Mouse (Mus musculus) hindbrain, embryonic 16.5 days (tissue): ENCODE data around the gene Gpr6. TPM values are rescaled to one million over a fixed set of nuclear protein-coding genes. Genes with fewer than 3 reads are reported as not detected.

Experiments used
- ATAC-seq: fragments of 200-750 bp; cut with Nextera tagmentation; 2 replicates; pipeline ENCODE4 v1.8.0; 2017; ENCODE audit warnings: moderate TSS enrichment, moderate library complexity
- H3K27ac ChIP-seq: fragments of 300-500 bp; sonication (generic); 2 replicates; pipeline ENCODE4 v1.5.1; 2014; ENCODE audit warnings: low read depth, mild to moderate bottlenecking, control low read depth, low read length, moderate library complexity
- H3K27me3 ChIP-seq: fragments of 300-500 bp; sonication (generic); replicated peaks from 2 replicates; pipeline ENCODE4 v1.6.1; 2014; ENCODE audit warnings: low read length; ENCODE audit not compliant: control insufficient read depth, insufficient read depth
- H3K36me3 ChIP-seq: fragments of 300-500 bp; sonication (generic); 2 replicates; pipeline ENCODE4 v1.6.1; 2014; ENCODE audit warnings: mild to moderate bottlenecking, low read length, moderate library complexity, mixed read lengths; ENCODE audit not compliant: control insufficient read depth, insufficient read depth
- H3K4me1 ChIP-seq: fragments of 300-500 bp; sonication (generic); 2 replicates; pipeline ENCODE4 v1.6.1; 2014; ENCODE audit warnings: low read depth, low read length; ENCODE audit not compliant: control insufficient read depth, insufficient read depth
- H3K4me2 ChIP-seq: fragments of 300-500 bp; sonication (generic); 2 replicates; pipeline ENCODE4 v1.6.1; 2014; ENCODE audit warnings: mild to moderate bottlenecking, low read length, control low read depth, moderate library complexity
- H3K4me3 ChIP-seq: fragments of 300-500 bp; sonication (generic); 2 replicates; pipeline ENCODE4 v1.5.1; 2014; ENCODE audit warnings: mild to moderate bottlenecking, low read length, control low read depth, moderate library complexity
- H3K9ac ChIP-seq: fragments of 300-500 bp; sonication (generic); 2 replicates; pipeline ENCODE4 v1.6.1; 2014; ENCODE audit warnings: low read depth, mild to moderate bottlenecking, control low read depth, low read length, moderate library complexity
- H3K9me3 ChIP-seq: fragments of 300-500 bp; sonication (generic); 2 replicates; pipeline ENCODE4 v1.6.1; 2014; ENCODE audit warnings: mild to moderate bottlenecking, low read length, moderate library complexity; ENCODE audit not compliant: control insufficient read depth
- WGBS: fragments of 180-500 bp; shearing (Covaris S2); extraction: QIAGEN DNeasy Blood & Tissue Kit; methylation state at CpG from one replicate; pipeline ENCODE4 v1.1.7; 2014; 5-methylcytosine and 5-hydroxymethylcytosine counted together
- polyA plus RNA-seq: library from polyadenylated mRNA; unstranded; fragments of >200 nt; fragmentation: Nextera tagmentation; extraction: Ambion mirVana; gene quantifications from 2 replicates; pipeline ENCODE4 v1.2.1, GENCODE M21; 2015

Gpr6 gene
- 1.5 and 1.7 TPM in 2 replicates for polyA plus RNA-seq

- Histone ChIP-seq H3K9me3 (no peaks in the 10 kb centered on the region), H3K27ac (no peak within 1 kb of the TSS), H3K27me3 (peaks cover 9% of the 10 kb centered on the region), H3K4me3 (peak within 1 kb of the TSS; percentile 62), H3K9ac (peak within 1 kb of the TSS; percentile 71), H3K4me2 (peak within 1 kb of the TSS; percentile 96), H3K4me1 (peaks cover 17% of the 10 kb centered on the region), H3K36me3 (no peaks in the 10 kb centered on the region)
- 0% methylated on average over 23 of the region's 23 CpGs for WGBS
- ATAC-seq: peak; percentile 73
Observed at GRCm38 (mm10) chr10:41072116-41072515, at the start of gene Gpr6. Gene Gpr6 (minus strand): TSS chr10:41072285.

DNA sequence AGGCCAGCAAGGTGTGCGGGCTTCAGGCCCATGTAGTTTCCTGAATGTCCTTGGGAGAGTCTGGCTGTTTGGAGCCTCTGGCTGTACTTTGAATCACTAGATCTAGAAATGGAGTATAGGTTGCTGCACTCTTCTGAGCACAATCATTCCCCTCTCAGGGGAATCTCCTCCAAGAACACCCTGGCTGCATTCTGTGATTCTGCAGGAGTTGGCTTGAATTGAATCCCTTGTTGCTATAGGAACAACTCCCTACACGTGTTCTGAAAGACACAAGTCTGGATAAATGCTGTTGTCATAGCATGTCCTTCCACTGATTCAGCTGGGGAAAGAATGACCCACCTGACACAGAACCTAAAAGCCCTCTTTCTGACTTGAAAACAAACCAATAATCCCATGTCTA, 28.0 kb upstream of the Gpr6 start:
- no peaks in the 10 kb centered on the region for H3K27me3 ChIP-seq
- 59% methylated on average over 2 of the region's 2 CpGs for WGBS
- H3K4me1 ChIP-seq: peaks cover 4% of the 10 kb centered on the region; the same call in 1 of the 2 replicates
- no peaks in the 10 kb centered on the region for H3K36me3 ChIP-seq
- H3K4me2 ChIP-seq: no peak overlapping the region
- no peak overlapping the region for H3K9ac ChIP-seq
- peak; percentile 59 for ATAC-seq
- no peak overlapping the region for H3K27ac ChIP-seq
- no peaks in the 10 kb centered on the region for H3K9me3 ChIP-seq
- H3K4me3 ChIP-seq: no peak overlapping the region

DNA sequence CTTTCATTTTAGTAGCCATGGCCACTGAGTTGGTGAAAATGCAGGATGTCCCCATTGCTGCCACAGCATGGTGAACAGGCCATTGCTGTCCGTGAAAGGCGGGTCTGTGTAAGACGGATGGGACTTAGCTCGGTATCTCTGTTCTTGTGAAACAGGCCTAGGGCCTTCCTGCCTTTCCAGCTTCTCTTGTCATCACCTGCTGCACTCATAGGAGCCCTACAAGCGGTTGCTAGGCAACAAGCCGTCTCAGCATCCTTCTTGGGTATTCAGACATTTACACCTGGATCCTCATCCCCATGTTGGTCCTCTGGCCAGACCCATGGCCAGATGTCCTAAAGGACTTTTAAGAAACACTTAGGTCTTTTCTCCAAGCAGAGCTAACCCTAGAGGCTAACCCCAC, 26.1 kb upstream of the Gpr6 start:
- Histone ChIP-seq H3K4me1 (peaks cover 4% of the 10 kb centered on the region; the same call in 1 of the 2 replicates), H3K36me3 (no peaks in the 10 kb centered on the region), H3K9me3 (no peaks in the 10 kb centered on the region), H3K9ac (no peak overlapping the region), H3K4me3 (no peak overlapping the region), H3K27ac (no peak overlapping the region), H3K27me3 (no peaks in the 10 kb centered on the region), H3K4me2 (no peak overlapping the region)
- peak; percentile 76 for ATAC-seq
- 72% methylated on average over 6 of the region's 6 CpGs for WGBS

- Histone ChIP-seq H3K4me2 (no peak overlapping the region), H3K36me3 (no peaks in the 10 kb centered on the region), H3K9me3 (no peaks in the 10 kb centered on the region), H3K4me1 (no peaks in the 10 kb centered on the region), H3K27me3 (no peaks in the 10 kb centered on the region), H3K9ac (no peak overlapping the region), H3K27ac (no peak overlapping the region), H3K4me3 (no peak overlapping the region)
- WGBS: 75% methylated on average over 7 of the region's 7 CpGs
- no peak for ATAC-seq
Observed at GRCm38 (mm10) chr10:41088852-41089251, 16.8 kb upstream of the Gpr6 start.

GRCm38 (mm10) chr10:41071696-41072095, 389 bp downstream of the Gpr6 start:
- peak; percentile 41 for ATAC-seq
- no peak overlapping the region for H3K27ac ChIP-seq
- 3% methylated on average over 11 of the region's 11 CpGs for WGBS
- H3K27me3 ChIP-seq: peaks cover 9% of the 10 kb centered on the region
- H3K4me1 ChIP-seq: peaks cover 17% of the 10 kb centered on the region
- peak overlapping the region; percentile 62 for H3K4me3 ChIP-seq
- peak overlapping the region; percentile 96 for H3K4me2 ChIP-seq
- peak overlapping the region; percentile 65 for H3K9ac ChIP-seq
- H3K36me3 ChIP-seq: no peaks in the 10 kb centered on the region
- no peaks in the 10 kb centered on the region for H3K9me3 ChIP-seq

- Histone ChIP-seq H3K36me3 (no peaks in the 10 kb centered on the region), H3K4me2 (peak overlapping the region; percentile 96), H3K9me3 (no peaks in the 10 kb centered on the region), H3K4me1 (peaks cover 17% of the 10 kb centered on the region), H3K27me3 (peaks cover 9% of the 10 kb centered on the region), H3K4me3 (peak overlapping the region; percentile 62), H3K9ac (peak overlapping the region; percentile 71), H3K27ac (no peak overlapping the region)
- WGBS: 1% methylated on average over 64 of the region's 68 CpGs
- peak; percentile 68 for ATAC-seq
Observed at GRCm38 (mm10) chr10:41070693-41071651, 1.1 kb downstream of the Gpr6 start.

DNA sequence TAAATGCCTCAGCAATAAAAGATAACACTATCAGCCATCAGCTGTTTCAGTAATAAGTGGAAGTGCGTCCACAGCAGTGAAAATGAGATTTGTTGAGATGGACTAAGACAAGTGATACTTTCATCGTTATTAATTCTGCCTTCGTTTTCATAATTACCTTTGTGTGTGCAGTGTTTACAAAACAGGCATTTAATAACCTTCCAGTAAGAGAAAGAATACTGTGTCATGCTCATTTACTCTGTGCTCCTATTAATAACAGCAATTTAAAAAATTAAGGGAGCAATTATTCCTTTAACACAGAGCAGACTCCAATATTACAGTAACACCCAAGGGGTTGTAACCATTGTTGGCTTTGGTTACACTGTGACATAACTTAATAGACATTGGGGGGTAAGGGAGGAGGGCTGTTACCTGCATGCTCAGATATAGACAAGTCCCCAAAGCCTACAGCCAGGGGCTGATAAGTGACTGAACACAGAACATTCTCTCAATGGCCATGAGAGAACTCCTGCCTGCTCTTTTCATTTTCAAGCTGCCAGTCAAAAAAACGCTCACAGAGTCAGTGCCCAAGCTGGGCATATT, 11.7 kb downstream of the Gpr6 start:
- H3K27me3 ChIP-seq: no peaks in the 10 kb centered on the region
- no peak overlapping the region for H3K27ac ChIP-seq
- peak; percentile 52 for ATAC-seq
- no peak overlapping the region for H3K4me3 ChIP-seq
- H3K9me3 ChIP-seq: no peaks in the 10 kb centered on the region
- 60% methylated on average over 4 of the region's 4 CpGs for WGBS
- H3K36me3 ChIP-seq: no peaks in the 10 kb centered on the region
- no peak overlapping the region for H3K4me2 ChIP-seq
- H3K4me1 ChIP-seq: no peaks in the 10 kb centered on the region
- no peak overlapping the region for H3K9ac ChIP-seq

DNA sequence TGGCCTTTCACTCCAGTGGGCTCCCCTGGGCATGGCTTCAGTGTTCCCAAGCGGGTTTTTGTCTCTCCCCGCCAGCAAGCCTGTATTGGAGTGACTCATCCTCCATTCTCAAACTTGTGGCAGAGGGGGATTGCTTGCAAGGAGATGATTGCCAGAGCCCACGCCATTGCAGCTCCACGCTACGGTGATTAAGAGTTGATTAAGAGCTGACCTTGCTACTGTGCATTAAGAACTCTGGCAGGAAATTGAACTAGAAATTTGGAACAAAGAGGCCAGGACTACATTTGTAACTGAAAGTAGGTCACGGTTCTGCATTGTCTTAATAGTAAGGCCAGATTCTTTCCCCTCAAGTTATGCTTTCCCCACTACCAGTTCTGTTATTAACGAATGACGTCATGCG, 16.5 kb downstream of the Gpr6 start:
- Histone ChIP-seq H3K9me3 (no peaks in the 10 kb centered on the region), H3K27me3 (no peaks in the 10 kb centered on the region), H3K27ac (no peak overlapping the region), H3K4me1 (no peaks in the 10 kb centered on the region), H3K9ac (no peak overlapping the region), H3K4me2 (no peak overlapping the region), H3K36me3 (no peaks in the 10 kb centered on the region), H3K4me3 (no peak overlapping the region)
- no peak for ATAC-seq
- 56% methylated on average over 9 of the region's 9 CpGs for WGBS

- Histone ChIP-seq H3K36me3 (no peaks in the 10 kb centered on the region), H3K27ac (no peak overlapping the region), H3K9me3 (no peaks in the 10 kb centered on the region), H3K4me1 (no peaks in the 10 kb centered on the region), H3K9ac (no peak overlapping the region), H3K4me2 (no peak overlapping the region), H3K4me3 (no peak overlapping the region), H3K27me3 (no peaks in the 10 kb centered on the region)
- WGBS: 89% methylated on average over 5 of the region's 5 CpGs
- ATAC-seq: no peak
Observed at GRCm38 (mm10) chr10:41054005-41054404, 18.1 kb downstream of the Gpr6 start.
